ENCODE assay signal across 8 mouse cellular contexts in genomic region chr10:80293325-80293724, GRCm38 (mm10). TPM values are rescaled to one million over a fixed set of nuclear protein-coding genes. Genes with fewer than 3 reads are reported as not detected.
DNase-seq lines count a peak whose midpoint lies in the region; ATAC-seq and TF ChIP-seq lines count a peak whose summit lies in the region.

No protein-coding gene starts in this region.

- H3K27ac ChIP-seq in kidney, embryonic 14.5 days (ENCODE audit: low read depth, low read length) = no peak overlapping the region; the same call in 1 of the 2 replicates
- H3K27ac ChIP-seq in forebrain, embryonic 16.5 days (ENCODE audit: low read length) = no peak overlapping the region
- peak overlapping the region; percentile 91 for H3K27ac ChIP-seq in midbrain, embryonic 12.5 days (replicated peaks)

- H3K4me2 ChIP-seq in kidney, embryonic 14.5 days (replicated peaks; ENCODE audit: low read depth, low read length) = peak overlapping the region; percentile 72
- H3K4me2 ChIP-seq in forebrain, embryonic 16.5 days (ENCODE audit: low read length) = peak overlapping the region; percentile 89
- peak overlapping the region; percentile 96 for H3K4me2 ChIP-seq in midbrain, embryonic 12.5 days (replicated peaks)

- no peak for ATAC-seq in kidney, embryonic 14.5 days (ENCODE audit: low FRiP score, low TSS enrichment)
- no peak for ATAC-seq in G1E (ENCODE audit: extremely low read depth, insufficient number of reproducible peaks, low FRiP score, poor library complexity, severe bottlenecking)
- ATAC-seq in forebrain, embryonic 16.5 days = no peak
- no peak for ATAC-seq in midbrain, embryonic 12.5 days (ENCODE audit: low FRiP score, low read depth)

- DNase-seq in kidney, postnatal 4 days = no peak
- no peak for DNase-seq in G1E (ENCODE audit: low spot score)
- DNase-seq in adrenal gland, adult 2 months = no peak
- DNase-seq in cerebellum, postnatal 25 days = no peak
- no peak for DNase-seq in spleen, postnatal 36 days (ENCODE audit: low spot score in 2 of 2)

- H3K27me3 ChIP-seq in kidney, embryonic 14.5 days (ENCODE audit: control insufficient read depth, insufficient read depth, low read length) = peaks cover 9% of the 10 kb centered on the region
- peaks cover 19% of the 10 kb centered on the region for H3K27me3 ChIP-seq in G1E (ENCODE audit: insufficient read depth, low read length)
- no peaks in the 10 kb centered on the region for H3K27me3 ChIP-seq in forebrain, embryonic 16.5 days (replicated peaks; ENCODE audit: control insufficient read depth, insufficient read depth, low read length)
- H3K27me3 ChIP-seq in midbrain, embryonic 12.5 days = no peaks in the 10 kb centered on the region; the same call in 1 of the 2 replicates

- peaks cover 10% of the 10 kb centered on the region for H3K4me1 ChIP-seq in kidney, embryonic 14.5 days (ENCODE audit: control insufficient read depth, insufficient read depth, low read length)
- H3K4me1 ChIP-seq in G1E (ENCODE audit: insufficient read depth, low read depth, low read length) = peaks cover 56% of the 10 kb centered on the region
- H3K4me1 ChIP-seq in forebrain, embryonic 16.5 days (replicated peaks; ENCODE audit: control insufficient read depth, insufficient read depth, low read length) = peaks cover 47% of the 10 kb centered on the region
- H3K4me1 ChIP-seq in midbrain, embryonic 12.5 days = peaks cover 57% of the 10 kb centered on the region

- peaks cover 25% of the 10 kb centered on the region for H3K36me3 ChIP-seq in kidney, embryonic 14.5 days (ENCODE audit: control insufficient read depth, insufficient read depth, low read length)
- H3K36me3 ChIP-seq in G1E (replicated peaks) = peaks cover 43% of the 10 kb centered on the region
- peaks cover 11% of the 10 kb centered on the region for H3K36me3 ChIP-seq in forebrain, embryonic 16.5 days (ENCODE audit: control insufficient read depth, insufficient read depth)
- H3K36me3 ChIP-seq in midbrain, embryonic 12.5 days = peaks cover 30% of the 10 kb centered on the region

- peak overlapping the region; percentile 97 for H3K9ac ChIP-seq in kidney, embryonic 14.5 days (ENCODE audit: low read depth, low read length)
- peak overlapping the region; percentile 95 for H3K9ac ChIP-seq in forebrain, embryonic 16.5 days (replicated peaks; ENCODE audit: low read depth, low read length)
- H3K9ac ChIP-seq in midbrain, embryonic 12.5 days (replicated peaks) = peak overlapping the region; percentile 99

- TF ChIP-seq CTCF in G1E (IDR thresholded peaks at IDR 0.05; ENCODE audit: low read depth, low read length) = no peak

- 26% methylated on average over 14 of the region's 14 CpGs for WGBS in kidney, embryonic 14.5 days
- 18% methylated on average over 14 of the region's 14 CpGs for WGBS in forebrain, embryonic 16.5 days
- 25% methylated on average over 14 of the region's 14 CpGs for WGBS in midbrain, embryonic 12.5 days

- H3K4me3 ChIP-seq in kidney, embryonic 14.5 days (ENCODE audit: low read length) = peak overlapping the region; percentile 94
- H3K4me3 ChIP-seq in G1E (ENCODE audit: low read depth, low read length) = peak overlapping the region; percentile 83
- H3K4me3 ChIP-seq in forebrain, embryonic 16.5 days (replicated peaks; ENCODE audit: low read length) = peak overlapping the region; percentile 87
- peak overlapping the region; percentile 94 for H3K4me3 ChIP-seq in midbrain, embryonic 12.5 days

- H3K9me3 ChIP-seq in kidney, embryonic 14.5 days (ENCODE audit: control insufficient read depth, low read length) = no peaks in the 10 kb centered on the region
- no peaks in the 10 kb centered on the region for H3K9me3 ChIP-seq in G1E (replicated peaks)
- no peaks in the 10 kb centered on the region for H3K9me3 ChIP-seq in forebrain, embryonic 16.5 days (ENCODE audit: control insufficient read depth, low read length)
- H3K9me3 ChIP-seq in midbrain, embryonic 12.5 days = no peaks in the 10 kb centered on the region

RNA-seq across cellular contexts. Expression of gene Rps15, which starts 1.1 kb away (rescaled TPM):
- polyA plus RNA-seq in kidney, embryonic 14.5 days (2014; fragmentation: Nextera tagmentation; extraction: Ambion mirVana) = 1,166 and 1,350 TPM in 2 replicates
- total RNA-seq in G1E (2014; fragmentation: Nextera tagmentation) (2,952 and 3,110 TPM in 2 replicates), G1E (2017) (3,218 and 3,548 TPM in 2 replicates)
- 11,196 and 11,583 TPM in 2 replicates for polyA plus RNA-seq in G1E (2012)
- 531 and 538 TPM in 2 replicates for polyA plus RNA-seq in forebrain, embryonic 16.5 days (2015; fragmentation: Nextera tagmentation; extraction: Ambion mirVana)
- polyA plus RNA-seq in midbrain, embryonic 12.5 days (2016; fragmentation: Nextera tagmentation; extraction: Ambion mirVana) = 671 and 694 TPM in 2 replicates
- 1,000 to 10,000 TPM; 1,320 to 1,332 TPM for total RNA-seq in adrenal gland, adult 2 months (2021)
- 1,020 and 1,031 TPM in 2 replicates for polyA plus RNA-seq in adrenal gland, adult 2 months (2012; rRNA removed)

RNA-seq across cellular contexts. Expression of gene Apc2, which starts 2.5 kb away (rescaled TPM):
- polyA plus RNA-seq in kidney, embryonic 14.5 days (2014; fragmentation: Nextera tagmentation; extraction: Ambion mirVana) = 1.0 and 1.4 TPM in 2 replicates
- 0.10 and 0.23 TPM in 2 replicates for total RNA-seq in G1E (2014; fragmentation: Nextera tagmentation)
- 0.06 and 0.11 TPM in 2 replicates for total RNA-seq in G1E (2017)
- polyA plus RNA-seq in G1E (2012) = 0.02 and 0.04 TPM in 2 replicates
- polyA plus RNA-seq in forebrain, embryonic 16.5 days (2015; fragmentation: Nextera tagmentation; extraction: Ambion mirVana) = 222 and 234 TPM in 2 replicates
- 181 and 193 TPM in 2 replicates for polyA plus RNA-seq in midbrain, embryonic 12.5 days (2016; fragmentation: Nextera tagmentation; extraction: Ambion mirVana)
- 1 to 10 TPM in 1 of 2 experiments, under 1 TPM in 1; 0.72 to 3.0 TPM for total RNA-seq in adrenal gland, adult 2 months (2021)
- polyA plus RNA-seq in adrenal gland, adult 2 months (2012; rRNA removed) = 2.5 and 4.0 TPM in 2 replicates

RNA-seq across cellular contexts. Expression of gene 2310011J03Rik, which starts 27.0 kb away (rescaled TPM):
- 36.1 and 40.5 TPM in 2 replicates for polyA plus RNA-seq in kidney, embryonic 14.5 days (2014; fragmentation: Nextera tagmentation; extraction: Ambion mirVana)
- total RNA-seq in G1E (2014; fragmentation: Nextera tagmentation) (17.2 and 17.6 TPM in 2 replicates), G1E (2017) (27.0 and 31.2 TPM in 2 replicates)
- polyA plus RNA-seq in G1E (2012) = 92.5 and 108 TPM in 2 replicates
- polyA plus RNA-seq in forebrain, embryonic 16.5 days (2015; fragmentation: Nextera tagmentation; extraction: Ambion mirVana) = 32.5 and 34.2 TPM in 2 replicates
- polyA plus RNA-seq in midbrain, embryonic 12.5 days (2016; fragmentation: Nextera tagmentation; extraction: Ambion mirVana) = 36.2 and 44.5 TPM in 2 replicates
- total RNA-seq in adrenal gland, adult 2 months (2021) = 10 to 100 TPM; 21.6 to 32.5 TPM
- polyA plus RNA-seq in adrenal gland, adult 2 months (2012; rRNA removed) = 57.0 and 61.7 TPM in 2 replicates

RNA-seq across cellular contexts. Expression of gene Dazap1, which starts 32.0 kb away (rescaled TPM):
- 45.8 and 56.9 TPM in 2 replicates for polyA plus RNA-seq in kidney, embryonic 14.5 days (2014; fragmentation: Nextera tagmentation; extraction: Ambion mirVana)
- total RNA-seq in G1E (2014; fragmentation: Nextera tagmentation) (191 and 194 TPM in 2 replicates), G1E (2017) (136 and 151 TPM in 2 replicates)
- 533 and 565 TPM in 2 replicates for polyA plus RNA-seq in G1E (2012)
- polyA plus RNA-seq in forebrain, embryonic 16.5 days (2015; fragmentation: Nextera tagmentation; extraction: Ambion mirVana) = 61.3 and 61.8 TPM in 2 replicates
- polyA plus RNA-seq in midbrain, embryonic 12.5 days (2016; fragmentation: Nextera tagmentation; extraction: Ambion mirVana) = 61.2 and 71.3 TPM in 2 replicates
- total RNA-seq in adrenal gland, adult 2 months (2021) = 100 to 1,000 TPM in 1 of 2 experiments, 10 to 100 TPM in 1; 72.1 to 101 TPM
- 102 and 119 TPM in 2 replicates for polyA plus RNA-seq in adrenal gland, adult 2 months (2012; rRNA removed)

RNA-seq across cellular contexts. Expression of gene Gamt, which starts 32.5 kb away (rescaled TPM):
- 30.2 and 33.6 TPM in 2 replicates for polyA plus RNA-seq in kidney, embryonic 14.5 days (2014; fragmentation: Nextera tagmentation; extraction: Ambion mirVana)
- total RNA-seq in G1E (2014; fragmentation: Nextera tagmentation) (not detected in 2 replicates), G1E (2017) (0.17 TPM in 1 of 2 replicates, not detected in the other)
- 0.18 TPM in 1 of 2 replicates, not detected in the other for polyA plus RNA-seq in G1E (2012)
- polyA plus RNA-seq in forebrain, embryonic 16.5 days (2015; fragmentation: Nextera tagmentation; extraction: Ambion mirVana) = 22.7 and 24.6 TPM in 2 replicates
- 28.1 and 29.5 TPM in 2 replicates for polyA plus RNA-seq in midbrain, embryonic 12.5 days (2016; fragmentation: Nextera tagmentation; extraction: Ambion mirVana)
- total RNA-seq in adrenal gland, adult 2 months (2021) = 100 to 1,000 TPM; 246 to 281 TPM
- polyA plus RNA-seq in adrenal gland, adult 2 months (2012; rRNA removed) = 820 and 833 TPM in 2 replicates

Comparison
In these comparisons a context has a peak if more than half of its experiments do, and no peak if none do; other contexts are left out.
1. RNA of gene Apc2, which starts 2.5 kb away (polyA plus RNA-seq): 222 to 234 TPM in forebrain, embryonic 16.5 days and 181 to 193 TPM in midbrain, embryonic 12.5 days; 2.5 to 4.0 TPM in adrenal gland, adult 2 months, 1.0 to 1.4 TPM in kidney, embryonic 14.5 days and 0.02 to 0.04 TPM in G1E; every median in the first group is over 10 times any median in the second.
2. Peak in every context shown above with its lines, with median percentiles within 50 percentile points of each other: H3K4me2 ChIP-seq, H3K4me3 ChIP-seq and H3K9ac ChIP-seq.